Mouse (Mus musculus) forebrain, embryonic 10.5 days (tissue): ENCODE measurements around the gene Olfr1480. TPM values are rescaled to one million over a fixed set of nuclear protein-coding genes. Genes with fewer than 3 reads are reported as not detected.

Experiments used
- DNase-seq: peaks from one replicate; pipeline ENCODE4 v3.0.0-alpha.2; 2017; ENCODE audit warnings: low spot score; ENCODE audit errors: extremely low spot score
- H3K27ac ChIP-seq: fragments of 300-500 bp; sonication (generic); 2 replicates; pipeline ENCODE4 v1.5.1; 2016; ENCODE audit warnings: mild to moderate bottlenecking
- H3K27me3 ChIP-seq: fragments of 300-500 bp; sonication (generic); 2 replicates; pipeline ENCODE4 v1.6.1; 2016; ENCODE audit warnings: mild to moderate bottlenecking; ENCODE audit not compliant: poor library complexity, severe bottlenecking
- H3K36me3 ChIP-seq: fragments of 300-500 bp; sonication (generic); replicated peaks from 2 replicates; pipeline ENCODE4 v1.6.1; 2016; ENCODE audit warnings: mild to moderate bottlenecking, moderate library complexity
- H3K4me1 ChIP-seq: fragments of 300-500 bp; sonication (generic); 2 replicates; pipeline ENCODE4 v1.6.1; 2016
- H3K4me3 ChIP-seq: fragments of 300-500 bp; sonication (generic); 2 replicates; pipeline ENCODE4 v1.5.1; 2016; ENCODE audit warnings: mild to moderate bottlenecking, moderate library complexity
- H3K9me3 ChIP-seq: fragments of 300-500 bp; sonication (generic); 2 replicates; pipeline ENCODE4 v1.6.1; 2016; ENCODE audit warnings: mild to moderate bottlenecking, moderate library complexity
- WGBS: fragments of 180-500 bp; shearing (Covaris S2); methylation state at CpG from one replicate; pipeline ENCODE4 v1.1.7; 2016; 5-methylcytosine and 5-hydroxymethylcytosine counted together
- polyA plus RNA-seq: library from polyadenylated mRNA; unstranded; fragments of >200 nt; fragmentation: Nextera tagmentation; extraction: Ambion mirVana; gene quantifications from 2 replicates; pipeline ENCODE4 v1.2.1, GENCODE M21; 2016

The Olfr1480 gene
- polyA plus RNA-seq, result not detected in 2 replicates

- Histone ChIP-seq H3K27ac (no peak within 1 kb of the TSS), H3K27me3 (no peaks in the 10 kb centered on the region), H3K4me3 (no peak within 1 kb of the TSS), H3K4me1 (no peaks in the 10 kb centered on the region), H3K36me3 (no peaks in the 10 kb centered on the region), H3K9me3 (peaks cover 26% of the 10 kb centered on the region)
- 81% methylated on average over 2 of the region's 2 CpGs for WGBS
- no peak for DNase-seq
Observed at GRCm38 (mm10) chr19:13527613-13528012, at the start of gene Olfr1480. Olfr1480 (plus strand) TSS chr19:13527913.

GRCm38 (mm10) chr19:13480096-13480495 lies 47.6 kb upstream of the Olfr1480 start, which contains the start of gene Olfr1475:
Olfr1475 (minus strand) TSS chr19:13480196.
- peaks cover 2% of the 10 kb centered on the region; the same call in 1 of the 2 replicates for H3K9me3 ChIP-seq
- no peaks in the 10 kb centered on the region for H3K27me3 ChIP-seq
- no peaks in the 10 kb centered on the region for H3K4me1 ChIP-seq
- H3K36me3 ChIP-seq, result no peaks in the 10 kb centered on the region
- H3K4me3 ChIP-seq, result no peak within 1 kb of the TSS
- no peak for DNase-seq
- H3K27ac ChIP-seq, result no peak within 1 kb of the TSS

GRCm38 (mm10) chr19:13500246-13500645 lies 27.5 kb upstream of the Olfr1480 start, which contains the start of gene Olfr1477:
Olfr1477 (plus strand) TSS chr19:13500546.
- no peaks in the 10 kb centered on the region for H3K4me1 ChIP-seq
- no peak for DNase-seq
- H3K27me3 ChIP-seq, result no peaks in the 10 kb centered on the region
- H3K4me3 ChIP-seq, result no peak within 1 kb of the TSS
- WGBS, result 82% methylated on average over 3 of the region's 3 CpGs
- H3K9me3 ChIP-seq, result peaks cover 30% of the 10 kb centered on the region
- H3K27ac ChIP-seq, result no peak within 1 kb of the TSS
- H3K36me3 ChIP-seq, result no peaks in the 10 kb centered on the region

Other genes with a start within 250 kb of the Olfr1480 start
- gene Olfr1465, start 212.4 kb upstream of the Olfr1480 start, polyA plus RNA-seq, result not detected in 2 replicates
- gene Olfr1466, start 189.1 kb upstream of the Olfr1480 start, polyA plus RNA-seq, result not detected in 2 replicates
- gene Olfr1467, start 165.7 kb upstream of the Olfr1480 start, polyA plus RNA-seq, result not detected in 2 replicates
- gene Olfr1469, start 120.1 kb upstream of the Olfr1480 start, polyA plus RNA-seq, result not detected in 2 replicates
- gene Olfr1471, start 84.5 kb upstream of the Olfr1480 start, polyA plus RNA-seq, result not detected in 2 replicates
- not detected in 2 replicates for gene Olfr1472, start 71.8 kb upstream of the Olfr1480 start, polyA plus RNA-seq
- gene Olfr1474, start 58.3 kb upstream of the Olfr1480 start, polyA plus RNA-seq, result not detected in 2 replicates
- not detected in 2 replicates for gene Olfr1475, start 47.7 kb upstream of the Olfr1480 start, polyA plus RNA-seq
- gene Olfr1477, start 27.4 kb upstream of the Olfr1480 start, polyA plus RNA-seq, result not detected in 2 replicates
- not detected in 2 replicates for gene Olfr1484, start 55.6 kb downstream of the Olfr1480 start, polyA plus RNA-seq
- not detected in 2 replicates for gene Olfr1487, start 89.5 kb downstream of the Olfr1480 start, polyA plus RNA-seq
- not detected in 2 replicates for gene Olfr1489, start 103.7 kb downstream of the Olfr1480 start, polyA plus RNA-seq
- gene Olfr1490, start 123.2 kb downstream of the Olfr1480 start, polyA plus RNA-seq, result not detected in 2 replicates
- not detected in 2 replicates for gene Olfr1491, start 169.4 kb downstream of the Olfr1480 start, polyA plus RNA-seq
- not detected in 2 replicates for gene Olfr1493-ps1, start 195.4 kb downstream of the Olfr1480 start, polyA plus RNA-seq
- not detected in 2 replicates for gene Olfr1494, start 211.8 kb downstream of the Olfr1480 start, polyA plus RNA-seq
- gene Olfr1495, start 236.7 kb downstream of the Olfr1480 start, polyA plus RNA-seq, result not detected in 2 replicates
- gene Olfr1496, start 250.0 kb downstream of the Olfr1480 start, polyA plus RNA-seq, result not detected in 2 replicates